Mouse (Mus musculus): ENCODE results near the gene Slc35c2. TPM values are rescaled to one million over a fixed set of nuclear protein-coding genes. Genes with fewer than 3 reads are reported as not detected.

Gene Slc35c2
- total RNA-seq, 2 experiments from 2014 or later, result 16.3 to 18.0 TPM

GRCm38 (mm10) chr2:165275124-165275640 is 12.5 kb downstream of the Slc35c2 start:
- no peak for DNase-seq

- no peak for DNase-seq
These were observed 14.1 kb downstream of the Slc35c2 start for GRCm38 (mm10) chr2:165273589-165273988.

- no peak for DNase-seq
These were observed 16.3 kb downstream of the Slc35c2 start for GRCm38 (mm10) chr2:165271326-165271725.

- no peak for DNase-seq
These were observed 16.8 kb downstream of the Slc35c2 start for GRCm38 (mm10) chr2:165270858-165271257.

- DNase-seq, result no peak
These were observed 20.9 kb downstream of the Slc35c2 start for GRCm38 (mm10) chr2:165266739-165267138.

GRCm38 (mm10) chr2:165263861-165264260 is 23.8 kb downstream of the Slc35c2 start:
- DNase-seq, result no peak

- DNase-seq, result no peak
These were observed 25.2 kb downstream of the Slc35c2 start for GRCm38 (mm10) chr2:165262274-165262990.

- no peak for DNase-seq
These were observed 27.8 kb downstream of the Slc35c2 start for GRCm38 (mm10) chr2:165259859-165260258.

- no peak for DNase-seq
These were observed 29.3 kb downstream of the Slc35c2 start for GRCm38 (mm10) chr2:165258321-165258720.

GRCm38 (mm10) chr2:165257151-165257834 is 30.4 kb downstream of the Slc35c2 start:
- DNase-seq, result no peak

GRCm38 (mm10) chr2:165256213-165256612 is 31.5 kb downstream of the Slc35c2 start:
- DNase-seq, result no peak

GRCm38 (mm10) chr2:165253867-165254266 is 33.8 kb downstream of the Slc35c2 start:
- DNase-seq, result no peak

GRCm38 (mm10) chr2:165253269-165253668 is 34.4 kb downstream of the Slc35c2 start:
- DNase-seq, result no peak

- DNase-seq, result no peak
These were observed 34.9 kb downstream of the Slc35c2 start for GRCm38 (mm10) chr2:165252801-165253200.

- DNase-seq, result no peak
These were observed 35.3 kb downstream of the Slc35c2 start for GRCm38 (mm10) chr2:165252381-165252780.

GRCm38 (mm10) chr2:165250903-165251302 is 36.8 kb downstream of the Slc35c2 start:
- no peak for DNase-seq

GRCm38 (mm10) chr2:165248967-165249366 is 38.7 kb downstream of the Slc35c2 start:
- no peak for DNase-seq

GRCm38 (mm10) chr2:165246349-165246748 is 41.3 kb downstream of the Slc35c2 start:
- no peak for DNase-seq

- DNase-seq, result no peak
These were observed 44.4 kb downstream of the Slc35c2 start for GRCm38 (mm10) chr2:165243122-165243720.

GRCm38 (mm10) chr2:165242575-165242974 is 45.1 kb downstream of the Slc35c2 start:
- DNase-seq, result no peak

GRCm38 (mm10) chr2:165241786-165242185 is 45.9 kb downstream of the Slc35c2 start:
- no peak for DNase-seq

- DNase-seq, result no peak
These were observed 47.3 kb downstream of the Slc35c2 start for GRCm38 (mm10) chr2:165240371-165240770.

- DNase-seq, result no peak
These were observed 48.0 kb downstream of the Slc35c2 start for GRCm38 (mm10) chr2:165239533-165240144.

All from heart, adult 18-20 months (tissue).